Mouse (Mus musculus) monocyte, adult 5-6 weeks (primary cell): Measurements from ENCODE around the gene Uqcr11. TPM values are rescaled to one million over a fixed set of nuclear protein-coding genes. Genes with fewer than 3 reads are reported as not detected.

Source experiments
- ATAC-seq: fragments of 153-309, 156-312 bp; replicated peaks from 2 replicates; pipeline ENCODE4 v1.8.0; 2017; ENCODE audit warnings: mild to moderate bottlenecking; ENCODE audit not compliant: low TSS enrichment, insufficient number of reproducible peaks, severe bottlenecking, poor library complexity, low FRiP score
- total RNA-seq: library from RNA; stranded (forward); fragments of 200-1000, 200-491, 200-594 nt; gene quantifications from 3 replicates; pipeline ENCODE4 v1.2.3, GENCODE M21; 2017

Uqcr11 gene
- total RNA-seq, 1 experiment from 2014 or later: 56.9 TPM

GRCm38 (mm10) chr10:80432936-80433512, 26.4 kb upstream of the Uqcr11 start:
- no peak for ATAC-seq

GRCm38 (mm10) chr10:80432387-80432785, 25.8 kb upstream of the Uqcr11 start:
- ATAC-seq: no peak

GRCm38 (mm10) chr10:80431570-80432386, 25.1 kb upstream of the Uqcr11 start:
- no peak for ATAC-seq

- no peak for ATAC-seq
Observed at GRCm38 (mm10) chr10:80430375-80430980, 23.8 kb upstream of the Uqcr11 start.

- no peak for ATAC-seq
Observed at GRCm38 (mm10) chr10:80429800-80430199, 23.2 kb upstream of the Uqcr11 start.

GRCm38 (mm10) chr10:80425041-80425440, 18.4 kb upstream of the Uqcr11 start:
- ATAC-seq: no peak

GRCm38 (mm10) chr10:80423562-80423961, 16.9 kb upstream of the Uqcr11 start:
- no peak for ATAC-seq

GRCm38 (mm10) chr10:80421651-80422472, 15.2 kb upstream of the Uqcr11 start:
- no peak for ATAC-seq

- no peak for ATAC-seq
Observed at GRCm38 (mm10) chr10:80421208-80421607, 14.6 kb upstream of the Uqcr11 start.

GRCm38 (mm10) chr10:80420729-80421128, 14.1 kb upstream of the Uqcr11 start:
- no peak for ATAC-seq

GRCm38 (mm10) chr10:80419419-80419818, 12.8 kb upstream of the Uqcr11 start:
- ATAC-seq: no peak

GRCm38 (mm10) chr10:80418311-80418710, 11.7 kb upstream of the Uqcr11 start:
- no peak for ATAC-seq

- no peak for ATAC-seq
Observed at GRCm38 (mm10) chr10:80417841-80418240, 11.2 kb upstream of the Uqcr11 start.

GRCm38 (mm10) chr10:80417371-80417770, 10.7 kb upstream of the Uqcr11 start:
- ATAC-seq: no peak

- no peak for ATAC-seq
Observed at GRCm38 (mm10) chr10:80415566-80415965, 8.9 kb upstream of the Uqcr11 start.

- no peak for ATAC-seq
Observed at GRCm38 (mm10) chr10:80412656-80413541, 6.3 kb upstream of the Uqcr11 start.

- ATAC-seq: no peak
Observed at GRCm38 (mm10) chr10:80407924-80408323, 1.3 kb upstream of the Uqcr11 start.

GRCm38 (mm10) chr10:80405481-80406173, 1.0 kb downstream of the Uqcr11 start:
- no peak for ATAC-seq
